Mouse (Mus musculus): ENCODE results near the gene Pnldc1. TPM values are rescaled to one million over a fixed set of nuclear protein-coding genes. Genes with fewer than 3 reads are reported as not detected.

Pnldc1 gene
- polyA plus RNA-seq (2012; rRNA removed) = 3.9 and 4.0 TPM in 2 replicates

GRCm38 (mm10) chr17:12909361-12910280, at the start of gene Pnldc1:
Pnldc1 (minus strand) TSS chr17:12910230.

GRCm38 (mm10) chr17:12940151-12940805, 30.2 kb upstream of the Pnldc1 start, which contains the start of gene Acat3:
Acat3 (minus strand) TSS chr17:12940600.

GRCm38 (mm10) chr17:12915881-12916583, 6.0 kb upstream of the Pnldc1 start, which contains the start of gene Mrpl18:
Mrpl18 (minus strand) TSS chr17:12916345.

GRCm38 (mm10) chr17:12915488-12915880, 5.5 kb upstream of the Pnldc1 start, which contains the start of gene Tcp1:
Tcp1 (plus strand) TSS chr17:12915701.

GRCm38 (mm10) chr17:12875734-12876133, 34.3 kb downstream of the Pnldc1 start, which contains the start of gene Mrgprh:
Mrgprh (plus strand) TSS chr17:12876034.

GRCm38 (mm10) chr17:12868043-12868442, 42.0 kb downstream of the Pnldc1 start, which contains the start of gene Mas1:
Mas1 (minus strand) TSS chr17:12868143.

Other genes starting within 250 kb of the Pnldc1 start
- 0.04 TPM in 2 replicates for gene Slc22a1, start 234.4 kb downstream of the Pnldc1 start, polyA plus RNA-seq (2012; rRNA removed)
- gene Igf2r, start 140.6 kb downstream of the Pnldc1 start, polyA plus RNA-seq (2012; rRNA removed) = 15.5 and 16.4 TPM in 2 replicates
- gene Mas1, start 42.1 kb downstream of the Pnldc1 start, polyA plus RNA-seq (2012; rRNA removed) = 0.76 and 1.1 TPM in 2 replicates
- 0.04 TPM in 1 of 2 replicates, not detected in the other for gene Mrgprh, start 34.2 kb downstream of the Pnldc1 start, polyA plus RNA-seq (2012; rRNA removed)
- gene Tcp1, start 5.5 kb upstream of the Pnldc1 start, polyA plus RNA-seq (2012; rRNA removed) = 197 and 208 TPM in 2 replicates
- gene Mrpl18, start 6.1 kb upstream of the Pnldc1 start, polyA plus RNA-seq (2012; rRNA removed) = 66.6 and 69.3 TPM in 2 replicates
- 0.78 and 0.96 TPM in 2 replicates for gene Acat3, start 30.4 kb upstream of the Pnldc1 start, polyA plus RNA-seq (2012; rRNA removed)
- 162 and 171 TPM in 2 replicates for gene Acat2, start 50.5 kb upstream of the Pnldc1 start, polyA plus RNA-seq (2012; rRNA removed)
- 96.2 and 98.8 TPM in 2 replicates for gene Wtap, start 83.9 kb upstream of the Pnldc1 start, polyA plus RNA-seq (2012; rRNA removed)
- 183 and 184 TPM in 2 replicates for gene Sod2, start 96.6 kb upstream of the Pnldc1 start, polyA plus RNA-seq (2012; rRNA removed)
- gene Gpr31b, start 142.1 kb upstream of the Pnldc1 start, polyA plus RNA-seq (2012; rRNA removed) = 0.15 and 0.26 TPM in 2 replicates
- gene Tcp10b, start 150.9 kb upstream of the Pnldc1 start, polyA plus RNA-seq (2012; rRNA removed) = 0.39 and 0.49 TPM in 2 replicates
- gene Unc93a, start 221.6 kb upstream of the Pnldc1 start, polyA plus RNA-seq (2012; rRNA removed) = 0.16 and 0.22 TPM in 2 replicates